In genomic region chr8:71488454-71488853, GRCm38 (mm10) we compare ENCODE assay signal across 8 mouse cellular contexts. TPM values are rescaled to one million over a fixed set of nuclear protein-coding genes. Genes with fewer than 3 reads are reported as not detected.
DNase-seq lines count a peak whose midpoint lies in the region; ATAC-seq and TF ChIP-seq lines count a peak whose summit lies in the region.

No protein-coding gene starts in this region.

- no peaks in the 10 kb centered on the region for H3K27me3 ChIP-seq in heart, embryonic 15.5 days
- no peaks in the 10 kb centered on the region for H3K27me3 ChIP-seq in liver, embryonic 14.5 days (ENCODE audit: control insufficient read depth, insufficient read depth, low read length)
- H3K27me3 ChIP-seq in neural tube, embryonic 11.5 days (ENCODE audit: control insufficient read depth, insufficient read depth, low read length): no peaks in the 10 kb centered on the region
- H3K27me3 ChIP-seq in stomach, postnatal 0 days (ENCODE audit: control insufficient read depth, insufficient read depth, low read length): no peaks in the 10 kb centered on the region

- TF ChIP-seq EP300 in liver, embryonic 14.5 days (IDR thresholded peaks at IDR 0.05; ENCODE audit: low read depth): no peak
- no peak for TF ChIP-seq EP300 in stomach, postnatal 0 days (optimal IDR thresholded peaks at IDR 0.05)

- WGBS in heart, embryonic 15.5 days: under 1% methylated on average over 22 of the region's 22 CpGs
- WGBS in liver, embryonic 14.5 days (ENCODE audit: insufficient replicate concordance): under 1% methylated on average over 22 of the region's 22 CpGs
- 0% methylated on average over 22 of the region's 22 CpGs for WGBS in neural tube, embryonic 11.5 days
- WGBS in stomach, postnatal 0 days: under 1% methylated on average over 22 of the region's 22 CpGs

- peak; percentile 91 for ATAC-seq in CD4-positive, CD25-positive, alpha-beta regulatory T cell, adult 4 months
- ATAC-seq in heart, embryonic 15.5 days (replicated peaks; ENCODE audit: insufficient number of reproducible peaks, insufficient read depth, low FRiP score, low read depth): peak; percentile 83
- peak; percentile 91 for ATAC-seq in liver, embryonic 14.5 days (ENCODE audit: insufficient read depth)
- ATAC-seq in neural tube, embryonic 11.5 days (ENCODE audit: insufficient read depth, low FRiP score, low TSS enrichment): peak; percentile 83
- ATAC-seq in stomach, postnatal 0 days (ENCODE audit: low FRiP score, low TSS enrichment): peak; percentile 88

- H3K4me1 ChIP-seq in heart, embryonic 15.5 days (replicated peaks): peaks cover 33% of the 10 kb centered on the region
- peaks cover 4 to 7% of the 10 kb centered on the region in 2 experiments; a peak in 3 of 4 replicates for H3K4me1 ChIP-seq in liver, embryonic 14.5 days (replicated peaks; ENCODE audit: control insufficient read depth in 2 of 2, insufficient read depth in 2 of 2, low read length in 1 of 2)
- H3K4me1 ChIP-seq in neural tube, embryonic 11.5 days (ENCODE audit: control insufficient read depth, insufficient read depth, low read length): peaks cover 12% of the 10 kb centered on the region
- H3K4me1 ChIP-seq in stomach, postnatal 0 days (replicated peaks; ENCODE audit: control insufficient read depth, insufficient read depth): peaks cover 9% of the 10 kb centered on the region

- H3K4me3 ChIP-seq in heart, embryonic 15.5 days: peak overlapping the region; percentile 89
- H3K4me3 ChIP-seq in liver, embryonic 14.5 days (ENCODE audit: insufficient read depth in 1 of 2, low read depth in 2 of 2, low read length in 2 of 2): peak overlapping the region; percentile 79 to 84
- H3K4me3 ChIP-seq in neural tube, embryonic 11.5 days (ENCODE audit: low read depth, low read length): peak overlapping the region; percentile 83
- H3K4me3 ChIP-seq in stomach, postnatal 0 days (ENCODE audit: low read depth, low read length): peak overlapping the region; percentile 71

- no peak for TF ChIP-seq CTCF in liver, embryonic 14.5 days (IDR thresholded peaks at IDR 0.05; ENCODE audit: low read depth)
- peak; percentile 34; the same call in 1 of the 2 replicates for TF ChIP-seq CTCF in stomach, postnatal 0 days (IDR thresholded peaks at IDR 0.05; ENCODE audit: low read depth)

- no peaks in the 10 kb centered on the region for H3K9me3 ChIP-seq in heart, embryonic 15.5 days (replicated peaks)
- H3K9me3 ChIP-seq in liver, embryonic 14.5 days (ENCODE audit: control insufficient read depth, low read length): no peaks in the 10 kb centered on the region
- H3K9me3 ChIP-seq in neural tube, embryonic 11.5 days (ENCODE audit: control insufficient read depth, low read length): no peaks in the 10 kb centered on the region
- no peaks in the 10 kb centered on the region for H3K9me3 ChIP-seq in stomach, postnatal 0 days (ENCODE audit: control insufficient read depth, low read length)

- H3K9ac ChIP-seq in heart, embryonic 15.5 days: peak overlapping the region; percentile 88
- peak overlapping the region; percentile 75 for H3K9ac ChIP-seq in liver, embryonic 14.5 days (replicated peaks)
- H3K9ac ChIP-seq in neural tube, embryonic 11.5 days (ENCODE audit: low read length): peak overlapping the region; percentile 71
- peak overlapping the region; percentile 75 for H3K9ac ChIP-seq in stomach, postnatal 0 days (ENCODE audit: low read length)

- peak overlapping the region; percentile 100 for H3K4me2 ChIP-seq in heart, embryonic 15.5 days
- H3K4me2 ChIP-seq in liver, embryonic 14.5 days (ENCODE audit: low read depth): peak overlapping the region; percentile 95
- peak overlapping the region; percentile 96 for H3K4me2 ChIP-seq in neural tube, embryonic 11.5 days (ENCODE audit: low read depth)
- peak overlapping the region; percentile 98 for H3K4me2 ChIP-seq in stomach, postnatal 0 days (replicated peaks; ENCODE audit: low read depth)

- H3K36me3 ChIP-seq in heart, embryonic 15.5 days: peaks cover 18% of the 10 kb centered on the region
- H3K36me3 ChIP-seq in liver, embryonic 14.5 days (replicated peaks; ENCODE audit: control insufficient read depth, insufficient read depth, low read depth): no peaks in the 10 kb centered on the region
- peaks cover 10% of the 10 kb centered on the region for H3K36me3 ChIP-seq in neural tube, embryonic 11.5 days (ENCODE audit: control insufficient read depth, insufficient read depth, low read length)
- peaks cover 6% of the 10 kb centered on the region; the same call in 1 of the 2 replicates for H3K36me3 ChIP-seq in stomach, postnatal 0 days (ENCODE audit: control insufficient read depth, insufficient read depth, low read length)

- peak; percentile 92 for DNase-seq in c-Kit-negative CD71-positive TER-119-positive erythroid progenitor cells, embryonic 14.5 days (ENCODE audit: low read depth, low spot score)
- peak; percentile 93 for DNase-seq in fibroblast of lung, adult 2 months (ENCODE audit: low read depth)
- peak; percentile 85 to 92 for DNase-seq in kidney, postnatal 25 days
- DNase-seq in liver, embryonic 14.5 days (ENCODE audit: low read depth in 3 of 3, low spot score in 3 of 3): peak; percentile 92 to 94 (median 94)
- DNase-seq in neural tube, embryonic 11.5 days (ENCODE audit: low spot score): peak; percentile 88
- DNase-seq in stomach, postnatal 0 days (ENCODE audit: low spot score): peak; percentile 90

- peak overlapping the region; percentile 92 for H3K27ac ChIP-seq in heart, embryonic 15.5 days
- peak overlapping the region; percentile 41 for H3K27ac ChIP-seq in liver, embryonic 14.5 days
- H3K27ac ChIP-seq in neural tube, embryonic 11.5 days (ENCODE audit: low read depth, low read length): no peak overlapping the region
- peak overlapping the region; percentile 86 for H3K27ac ChIP-seq in stomach, postnatal 0 days (replicated peaks)

RNA-seq across cellular contexts. Expression of gene Gtpbp3, which starts 0.6 kb away (rescaled TPM):
- polyA plus RNA-seq in CD4-positive, CD25-positive, alpha-beta regulatory T cell, adult 4 months (2017; shearing (Covaris generic)): 1 to 10 TPM; 2.9 to 3.1 TPM
- polyA plus RNA-seq in heart, embryonic 15.5 days (2015; fragmentation: Nextera tagmentation; extraction: Ambion mirVana): 10.5 and 11.8 TPM in 2 replicates
- 9.2 and 10.0 TPM in 2 replicates for polyA plus RNA-seq in liver, embryonic 14.5 days (2012; rRNA removed)
- polyA plus RNA-seq in liver, embryonic 14.5 days (2014; fragmentation: Nextera tagmentation; extraction: Ambion mirVana): 1.3 and 1.8 TPM in 2 replicates
- 6.0 and 8.4 TPM in 2 replicates for polyA plus RNA-seq in neural tube, embryonic 11.5 days (2014; fragmentation: Nextera tagmentation; extraction: Ambion mirVana)
- polyA plus RNA-seq in stomach, postnatal 0 days (2015; fragmentation: Nextera tagmentation; extraction: Ambion mirVana): 7.2 and 8.2 TPM in 2 replicates

RNA-seq across cellular contexts. Expression of gene Ano8, which starts 2.7 kb away (rescaled TPM):
- polyA plus RNA-seq in CD4-positive, CD25-positive, alpha-beta regulatory T cell, adult 4 months (2017; shearing (Covaris generic)): under 1 TPM in 1 of 2 experiments, not detected in 1; 0.20 TPM
- polyA plus RNA-seq in heart, embryonic 15.5 days (2015; fragmentation: Nextera tagmentation; extraction: Ambion mirVana): 0.81 and 1.9 TPM in 2 replicates
- 1.4 and 1.7 TPM in 2 replicates for polyA plus RNA-seq in liver, embryonic 14.5 days (2012; rRNA removed)
- polyA plus RNA-seq in liver, embryonic 14.5 days (2014; fragmentation: Nextera tagmentation; extraction: Ambion mirVana): 0.14 and 0.15 TPM in 2 replicates
- polyA plus RNA-seq in neural tube, embryonic 11.5 days (2014; fragmentation: Nextera tagmentation; extraction: Ambion mirVana): 5.6 and 6.3 TPM in 2 replicates
- 0.68 and 1.1 TPM in 2 replicates for polyA plus RNA-seq in stomach, postnatal 0 days (2015; fragmentation: Nextera tagmentation; extraction: Ambion mirVana)

RNA-seq across cellular contexts. Expression of gene Dda1, which starts 19.5 kb away (rescaled TPM):
- 10 to 100 TPM; 22.5 to 22.7 TPM for polyA plus RNA-seq in CD4-positive, CD25-positive, alpha-beta regulatory T cell, adult 4 months (2017; shearing (Covaris generic))
- polyA plus RNA-seq in heart, embryonic 15.5 days (2015; fragmentation: Nextera tagmentation; extraction: Ambion mirVana): 68.4 and 84.1 TPM in 2 replicates
- 24.8 and 25.4 TPM in 2 replicates for polyA plus RNA-seq in liver, embryonic 14.5 days (2012; rRNA removed)
- 34.4 and 36.9 TPM in 2 replicates for polyA plus RNA-seq in liver, embryonic 14.5 days (2014; fragmentation: Nextera tagmentation; extraction: Ambion mirVana)
- polyA plus RNA-seq in neural tube, embryonic 11.5 days (2014; fragmentation: Nextera tagmentation; extraction: Ambion mirVana): 162 and 170 TPM in 2 replicates
- polyA plus RNA-seq in stomach, postnatal 0 days (2015; fragmentation: Nextera tagmentation; extraction: Ambion mirVana): 72.5 and 74.5 TPM in 2 replicates

RNA-seq across cellular contexts. Expression of gene Plvap, which starts 23.1 kb away (rescaled TPM):
- not detected for polyA plus RNA-seq in CD4-positive, CD25-positive, alpha-beta regulatory T cell, adult 4 months (2017; shearing (Covaris generic))
- polyA plus RNA-seq in heart, embryonic 15.5 days (2015; fragmentation: Nextera tagmentation; extraction: Ambion mirVana): 87.2 and 113 TPM in 2 replicates
- polyA plus RNA-seq in liver, embryonic 14.5 days (2012; rRNA removed): 15.4 and 16.8 TPM in 2 replicates
- polyA plus RNA-seq in liver, embryonic 14.5 days (2014; fragmentation: Nextera tagmentation; extraction: Ambion mirVana): 15.9 and 18.4 TPM in 2 replicates
- polyA plus RNA-seq in neural tube, embryonic 11.5 days (2014; fragmentation: Nextera tagmentation; extraction: Ambion mirVana): 49.5 and 53.0 TPM in 2 replicates
- 56.3 and 60.9 TPM in 2 replicates for polyA plus RNA-seq in stomach, postnatal 0 days (2015; fragmentation: Nextera tagmentation; extraction: Ambion mirVana)

RNA-seq across cellular contexts. Expression of gene Mrpl34, which starts 23.7 kb away (rescaled TPM):
- 10 to 100 TPM; 65.1 to 82.9 TPM for polyA plus RNA-seq in CD4-positive, CD25-positive, alpha-beta regulatory T cell, adult 4 months (2017; shearing (Covaris generic))
- 149 and 188 TPM in 2 replicates for polyA plus RNA-seq in heart, embryonic 15.5 days (2015; fragmentation: Nextera tagmentation; extraction: Ambion mirVana)
- 45.8 and 73.0 TPM in 2 replicates for polyA plus RNA-seq in liver, embryonic 14.5 days (2012; rRNA removed)
- 109 and 114 TPM in 2 replicates for polyA plus RNA-seq in liver, embryonic 14.5 days (2014; fragmentation: Nextera tagmentation; extraction: Ambion mirVana)
- 196 and 205 TPM in 2 replicates for polyA plus RNA-seq in neural tube, embryonic 11.5 days (2014; fragmentation: Nextera tagmentation; extraction: Ambion mirVana)
- polyA plus RNA-seq in stomach, postnatal 0 days (2015; fragmentation: Nextera tagmentation; extraction: Ambion mirVana): 127 and 137 TPM in 2 replicates
